Mouse (Mus musculus) cortical plate, adult 2 months (tissue): Measurements from ENCODE around the gene Pes1. TPM values are rescaled to one million over a fixed set of nuclear protein-coding genes. Genes with fewer than 3 reads are reported as not detected.

Experiments
- H3K27ac ChIP-seq: fragments of 200-500 bp; 2 replicates; pipeline ENCODE4 v1.5.1; 2012; ENCODE audit warnings: low read length, control low read depth, inconsistent platforms; ENCODE audit not compliant: insufficient read depth
- H3K4me1 ChIP-seq: fragments of 200-500 bp; 2 replicates; pipeline ENCODE4 v1.6.1; 2011; ENCODE audit warnings: low read length; ENCODE audit not compliant: control insufficient read depth, insufficient read depth
- H3K4me3 ChIP-seq: fragments of 200-500 bp; 2 replicates; pipeline ENCODE4 v1.5.1; 2011; ENCODE audit warnings: mild to moderate bottlenecking, low read length, control low read depth; ENCODE audit not compliant: insufficient read depth
- CTCF ChIP-seq: fragments of 200-500 bp; IDR thresholded peaks from 2 replicates; pipeline ENCODE4 v1.5.1; 2011; ENCODE audit warnings: mild to moderate bottlenecking, control low read depth, low read length; ENCODE audit not compliant: insufficient read depth; ENCODE audit errors: extremely low read depth
- POLR2A ChIP-seq: fragments of 200-500 bp; IDR thresholded peaks from 2 replicates; pipeline ENCODE4 v1.6.1; 2011; ENCODE audit warnings: mild to moderate bottlenecking, low read length, control low read depth; ENCODE audit not compliant: insufficient read depth; ENCODE audit errors: extremely low read depth
- polyA plus RNA-seq: library from polyadenylated mRNA; depleted of rRNA; stranded (reverse); fragments of >200 nt; gene quantifications from 2 replicates; pipeline ENCODE4 v1.2.3, GENCODE M21; 2012

The Pes1 gene
- polyA plus RNA-seq, 1 experiment: 34.4 TPM

GRCm38 (mm10) chr11:3982275-3983209, 18.8 kb downstream of the Pes1 start:
- no peak for TF ChIP-seq CTCF
- no peak for TF ChIP-seq POLR2A
- peak overlapping the region; percentile 86; the same call in 1 of the 2 replicates for H3K4me3 ChIP-seq
- peak overlapping the region; percentile 83 for H3K27ac ChIP-seq

DNA sequence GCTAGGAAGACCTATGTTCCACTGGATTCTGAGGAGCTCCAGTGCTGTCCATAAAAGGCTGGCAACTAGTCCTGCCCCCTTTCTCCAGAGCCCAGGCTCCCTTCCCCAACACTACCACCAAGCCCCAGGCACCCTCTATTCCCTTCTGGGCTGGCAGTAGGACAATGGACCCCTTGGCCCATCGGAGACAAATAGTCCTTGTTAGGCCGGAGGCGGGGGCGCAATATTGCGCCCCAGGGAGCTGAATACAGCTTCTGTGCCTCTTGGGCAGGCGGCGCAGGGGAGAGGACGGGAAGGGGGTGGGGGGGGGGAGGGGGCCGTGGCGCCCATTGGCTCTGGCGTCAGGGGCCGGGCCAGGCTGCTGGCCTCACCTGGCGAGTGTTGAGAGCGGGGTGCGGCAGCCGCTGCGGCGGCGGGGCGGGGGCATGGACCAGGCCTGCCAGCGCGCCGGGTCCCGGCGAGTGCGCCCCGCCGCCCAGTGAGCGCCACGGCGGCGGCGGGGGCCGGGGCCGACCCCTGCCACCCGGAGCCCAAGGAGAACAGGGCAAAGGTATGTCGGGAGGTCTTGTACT, 19.6 kb downstream of the Pes1 start, which contains the start of gene Gal3st1:
Gene Gal3st1 (plus strand): TSS at position 346 of the 572 bp plus-strand sequence.
- TF ChIP-seq CTCF (no peak), POLR2A (peak; percentile 35; the same call in 1 of the 2 replicates)
- Histone ChIP-seq H3K4me3 (peak within 1 kb of the TSS; percentile 86), H3K4me1 (no peaks in the 10 kb centered on the region), H3K27ac (peak within 1 kb of the TSS; percentile 95)

More at GRCm38 (mm10) chr11:3982275-3983209, 18.8 kb downstream of the Pes1 start:
- H3K4me1 ChIP-seq: no peaks in the 10 kb centered on the region

DNA sequence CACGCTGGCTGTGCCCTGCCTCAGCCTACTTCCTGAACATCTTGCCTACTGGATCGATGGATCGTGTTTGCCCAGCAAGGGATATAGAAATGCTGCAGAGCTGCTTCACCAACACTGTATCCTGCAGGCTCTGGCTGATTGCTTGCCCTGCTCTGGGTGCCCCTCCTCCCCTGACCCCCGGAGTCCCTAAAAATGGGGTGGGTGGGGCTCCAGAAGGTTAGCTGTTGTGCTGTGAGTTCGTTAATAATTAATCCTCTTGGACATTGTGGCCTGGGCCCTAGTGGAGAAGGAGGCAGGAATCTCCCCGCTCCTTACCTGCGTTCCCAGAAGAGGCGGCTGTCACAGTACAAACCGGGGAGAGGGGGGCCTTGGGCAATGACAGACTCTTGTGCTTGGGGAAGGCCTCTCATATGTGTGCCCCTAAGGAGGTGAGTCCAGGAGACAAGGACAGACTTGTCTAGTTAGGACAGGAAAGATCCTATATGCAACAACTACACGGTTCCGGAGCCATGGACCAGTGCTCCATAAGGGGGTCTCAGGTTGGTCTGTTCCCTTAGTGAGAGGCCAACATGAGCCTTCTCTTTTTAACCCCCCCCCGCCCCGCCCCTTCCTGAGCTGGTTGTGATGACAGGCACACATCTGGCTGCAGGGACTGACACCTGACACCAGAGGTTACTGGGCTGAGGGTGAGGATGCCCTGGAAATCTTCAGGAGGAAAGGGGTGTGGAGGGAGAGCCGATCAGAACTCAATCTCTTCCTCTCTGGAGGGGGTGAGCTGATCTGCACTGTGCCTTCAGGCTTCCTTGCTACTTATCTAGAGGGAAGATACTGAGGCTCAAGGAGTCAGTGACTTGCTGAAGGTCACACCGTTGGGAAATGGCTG, 20.3 kb downstream of the Pes1 start:
- Histone ChIP-seq H3K4me3 (peak overlapping the region; percentile 86), H3K27ac (peak overlapping the region; percentile 95), H3K4me1 (no peaks in the 10 kb centered on the region)
- TF ChIP-seq POLR2A (no peak), CTCF (no peak)

- Histone ChIP-seq H3K27ac (no peak overlapping the region), H3K4me3 (no peak overlapping the region), H3K4me1 (0 out of 2 replicates have a peak, but pooled peaks cover 1% of the 10 kb centered on the region)
- no peak for TF ChIP-seq POLR2A
- TF ChIP-seq CTCF: no peak
These were observed 26.0 kb downstream of the Pes1 start for GRCm38 (mm10) chr11:3989748-3990147.

DNA sequence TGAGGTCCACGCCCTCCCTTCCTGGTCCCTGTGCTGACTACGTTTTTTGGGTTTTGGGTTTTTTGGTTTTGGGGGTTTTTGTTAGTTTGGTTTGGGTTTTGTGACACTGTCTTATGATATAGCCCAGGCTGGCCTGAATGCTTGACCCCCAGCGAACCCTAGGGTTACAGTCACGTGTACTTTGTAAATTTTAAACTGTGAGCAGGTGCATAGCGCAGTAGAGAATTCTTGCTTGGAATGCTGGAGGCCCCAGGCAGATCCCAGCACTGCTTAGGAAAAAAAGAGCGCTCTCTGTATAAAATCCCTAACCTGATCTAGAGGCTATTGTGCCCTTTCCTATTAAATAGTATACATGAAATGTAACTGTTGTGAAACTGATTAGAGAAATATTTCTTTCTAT, 29.4 kb downstream of the Pes1 start:
- TF ChIP-seq POLR2A: no peak
- TF ChIP-seq CTCF: no peak
- H3K27ac ChIP-seq: no peak overlapping the region
- H3K4me1 ChIP-seq: 0 out of 2 replicates have a peak, but pooled peaks cover 1% of the 10 kb centered on the region
- no peak overlapping the region for H3K4me3 ChIP-seq

- H3K27ac ChIP-seq: no peak overlapping the region
- TF ChIP-seq CTCF (no peak), POLR2A (no peak)
- no peak overlapping the region for H3K4me3 ChIP-seq
- H3K4me1 ChIP-seq: 0 out of 2 replicates have a peak, but pooled peaks cover 1% of the 10 kb centered on the region
These were observed 30.1 kb downstream of the Pes1 start for GRCm38 (mm10) chr11:3993914-3994313.

- Histone ChIP-seq H3K4me3 (no peak overlapping the region), H3K27ac (no peak overlapping the region), H3K4me1 (no peaks in the 10 kb centered on the region)
- TF ChIP-seq CTCF: no peak
- TF ChIP-seq POLR2A: no peak
These were observed 31.7 kb downstream of the Pes1 start for GRCm38 (mm10) chr11:3995511-3995910.

DNA sequence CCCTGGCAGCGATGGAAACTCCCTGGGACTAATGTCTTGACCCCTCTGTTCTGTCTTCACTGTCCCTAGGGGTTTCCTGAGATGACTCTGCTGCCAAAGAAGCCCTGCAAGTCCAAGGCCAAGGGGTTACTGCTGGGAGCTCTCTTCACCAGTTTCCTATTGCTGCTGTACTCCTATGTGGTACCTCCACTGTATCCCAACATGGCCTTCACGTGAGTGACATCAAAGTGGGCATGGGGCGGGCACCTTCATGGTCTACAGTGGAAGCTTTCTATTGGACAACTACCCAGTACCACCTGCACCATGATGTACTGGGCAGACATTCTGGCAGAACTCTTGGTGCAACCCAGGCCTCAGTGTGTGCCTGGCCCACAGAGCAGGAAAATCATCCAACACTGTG, 33.1 kb downstream of the Pes1 start:
- Histone ChIP-seq H3K27ac (no peak overlapping the region), H3K4me3 (no peak overlapping the region), H3K4me1 (no peaks in the 10 kb centered on the region)
- no peak for TF ChIP-seq CTCF
- no peak for TF ChIP-seq POLR2A

GRCm38 (mm10) chr11:3997978-3998720, 34.4 kb downstream of the Pes1 start:
- TF ChIP-seq CTCF (no peak), POLR2A (no peak)
- Histone ChIP-seq H3K4me3 (no peak overlapping the region), H3K4me1 (no peaks in the 10 kb centered on the region), H3K27ac (no peak overlapping the region)
